Mouse (Mus musculus): ENCODE results near the gene 1600014C10Rik.

GRCm38 (mm10) chr7:38215697-38216096 lies 32.7 kb downstream of the 1600014C10Rik start:
- TF ChIP-seq CTCF (conservative IDR thresholded peaks at IDR 0.05; ENCODE audit: low read length) (no peak), POU5F1 (IDR thresholded peaks at IDR 0.05; ENCODE audit: borderline replicate concordance, low read length) (no peak)
